Mouse (Mus musculus) G1E (cell line): ENCODE measurements at regions not wholly inside any gene's neighbourhood (a gene's known extent, or its start where the extent isn't known, plus 50 kb on each side); places are given as distances from the start of the nearest gene placed in this dataset.

ENCODE experiments used
- CTCF ChIP-seq: IDR thresholded peaks from 2 replicates; pipeline ENCODE4 v1.5.1; 2012; ENCODE audit warnings: low read depth, low read length, inconsistent platforms, mixed read lengths
- GATA1 ChIP-seq: IDR thresholded peaks from 2 replicates; pipeline ENCODE4 v1.6.1; 2012; ENCODE audit warnings: borderline replicate concordance, low read length, inconsistent platforms, mixed read lengths
- GATA2 ChIP-seq: IDR thresholded peaks from 2 replicates; pipeline ENCODE4 v1.6.1; 2012; ENCODE audit warnings: low read depth, low read length, inconsistent platforms, borderline replicate concordance
- POLR2AphosphoS5 ChIP-seq: IDR thresholded peaks from 2 replicates; pipeline ENCODE4 v1.6.1; 2012; ENCODE audit warnings: low read depth, low read length, inconsistent platforms; ENCODE audit not compliant: insufficient replicate concordance
- TAL1 ChIP-seq: conservative IDR thresholded peaks from 2 replicates; pipeline ENCODE4 v1.6.1; 2012; ENCODE audit warnings: low read depth, low read length, inconsistent platforms, mixed read lengths

- no peak for TF ChIP-seq GATA1
- no peak for TF ChIP-seq CTCF
- no peak for TF ChIP-seq TAL1
- no peak for TF ChIP-seq GATA2
- no peak for TF ChIP-seq POLR2AphosphoS5
Observed at GRCm38 (mm10) chr6:117655986-117656385, 185.0 kb upstream of the Zfp637 start.
